Mouse (Mus musculus) liver, postnatal 0 days (tissue): Measurements from ENCODE around the gene Cldn1.

Source experiments
- CTCF ChIP-seq: sonication (generic); IDR thresholded peaks from 2 replicates; pipeline ENCODE4 v1.5.1; 2016; ENCODE audit warnings: antibody characterized with exemption, low read depth
- EP300 ChIP-seq: IDR thresholded peaks from 2 replicates; pipeline ENCODE4 v1.6.1; 2016; ENCODE audit warnings: antibody characterized with exemption, low read depth, mild to moderate bottlenecking

GRCm38 (mm10) chr16:26418616-26419015 lies 47.0 kb upstream of the Cldn1 start:
- TF ChIP-seq CTCF = no peak
- no peak for TF ChIP-seq EP300
